Mouse (Mus musculus) kidney, postnatal 36 days (tissue): ENCODE measurements around the gene Itga6.
"Not testable (repeated sequence)": the region's sequence is repeated elsewhere in the genome, so short reads cannot be mapped to it uniquely, and the experiment has no call there.

ENCODE experiments used
- DNase-seq, 2 experiments: peaks; one replicate each; pipeline ENCODE4 v3.0.0; 2021 to 2022; ENCODE audit warnings: mixed read lengths in 2 of 2

Itga6 gene

DNA sequence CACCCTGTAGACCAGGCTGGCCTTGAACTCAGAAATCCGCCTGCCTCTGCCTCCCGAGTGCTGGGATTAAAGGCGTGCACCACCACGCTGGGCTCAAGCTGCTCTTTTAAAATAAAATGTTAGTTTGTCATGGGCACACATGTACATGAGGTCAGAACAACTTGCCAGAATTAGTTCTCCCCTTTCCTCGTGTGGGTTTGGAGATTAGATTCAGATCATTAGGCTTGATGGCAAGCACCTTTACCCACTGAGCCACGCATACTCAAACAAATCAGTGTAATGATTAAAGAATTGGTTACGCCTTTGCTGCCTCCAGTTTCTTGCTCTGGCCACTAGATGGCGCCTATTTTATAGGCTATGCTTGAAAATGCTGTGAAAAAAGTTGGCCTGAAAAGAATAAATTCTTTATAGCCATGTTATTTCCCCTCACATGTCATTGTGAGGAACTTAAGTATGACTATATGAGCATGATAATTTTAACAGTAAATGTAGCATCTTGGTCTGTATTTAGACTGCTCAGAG is 153.0 kb downstream of the Itga6 start:
- peak; percentile 50 to 64 for DNase-seq

- DNase-seq = no peak
These were observed 154.5 kb downstream of the Itga6 start for GRCm38 (mm10) chr2:71899886-71900285.

- DNase-seq = no peak
These were observed 159.7 kb downstream of the Itga6 start for GRCm38 (mm10) chr2:71905154-71905553.

DNA sequence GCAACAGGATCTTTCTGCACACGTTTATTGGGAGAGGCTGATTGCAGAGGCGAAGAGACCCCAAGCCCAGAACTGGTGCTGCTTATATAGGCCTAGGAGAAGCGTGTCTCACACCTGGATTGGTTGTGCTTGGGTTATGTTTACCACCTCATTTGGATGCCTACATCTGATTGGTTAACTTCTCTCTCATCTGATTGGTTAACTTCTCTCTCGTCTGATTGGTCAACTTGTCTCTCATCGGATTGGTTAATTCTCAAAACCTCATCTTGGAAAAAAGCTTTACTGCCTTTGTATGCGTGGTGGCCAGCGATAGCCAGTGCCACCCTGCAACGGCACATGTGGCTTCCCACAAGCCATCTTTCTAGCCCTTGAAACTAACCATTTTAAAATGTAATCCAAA is 160.9 kb downstream of the Itga6 start:
- DNase-seq = not testable (repeated sequence)
